Mouse (Mus musculus) kidney, adult 11 months (tissue): ENCODE measurements at regions not wholly inside any gene's neighbourhood (a gene's known extent, or its start where the extent isn't known, plus 50 kb on each side); places are given as distances from the start of the nearest gene placed in this dataset.

Experiments used
- DNase-seq: peaks from one replicate; pipeline ENCODE4 v3.0.0; 2022

DNA sequence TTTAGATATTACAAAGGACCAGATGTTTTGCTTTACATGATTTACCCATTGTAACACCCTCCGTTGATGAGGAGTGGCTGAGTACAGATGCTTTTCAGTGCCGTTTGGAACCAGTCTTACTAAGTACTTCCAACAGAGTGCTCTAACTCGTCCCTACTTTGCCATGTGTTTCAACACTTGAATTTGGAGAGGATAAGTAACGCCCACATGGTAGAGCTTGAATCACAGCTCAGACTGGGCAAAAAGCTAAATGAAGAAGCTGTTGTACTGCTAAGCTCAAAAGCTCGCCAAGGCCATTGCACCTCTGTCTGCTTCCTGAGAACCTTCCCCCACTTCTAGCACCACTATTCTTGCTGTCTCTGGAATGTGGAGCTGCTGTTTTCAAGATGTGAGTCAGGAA is 471.1 kb downstream of the Nfib start:
- no peak for DNase-seq

DNA sequence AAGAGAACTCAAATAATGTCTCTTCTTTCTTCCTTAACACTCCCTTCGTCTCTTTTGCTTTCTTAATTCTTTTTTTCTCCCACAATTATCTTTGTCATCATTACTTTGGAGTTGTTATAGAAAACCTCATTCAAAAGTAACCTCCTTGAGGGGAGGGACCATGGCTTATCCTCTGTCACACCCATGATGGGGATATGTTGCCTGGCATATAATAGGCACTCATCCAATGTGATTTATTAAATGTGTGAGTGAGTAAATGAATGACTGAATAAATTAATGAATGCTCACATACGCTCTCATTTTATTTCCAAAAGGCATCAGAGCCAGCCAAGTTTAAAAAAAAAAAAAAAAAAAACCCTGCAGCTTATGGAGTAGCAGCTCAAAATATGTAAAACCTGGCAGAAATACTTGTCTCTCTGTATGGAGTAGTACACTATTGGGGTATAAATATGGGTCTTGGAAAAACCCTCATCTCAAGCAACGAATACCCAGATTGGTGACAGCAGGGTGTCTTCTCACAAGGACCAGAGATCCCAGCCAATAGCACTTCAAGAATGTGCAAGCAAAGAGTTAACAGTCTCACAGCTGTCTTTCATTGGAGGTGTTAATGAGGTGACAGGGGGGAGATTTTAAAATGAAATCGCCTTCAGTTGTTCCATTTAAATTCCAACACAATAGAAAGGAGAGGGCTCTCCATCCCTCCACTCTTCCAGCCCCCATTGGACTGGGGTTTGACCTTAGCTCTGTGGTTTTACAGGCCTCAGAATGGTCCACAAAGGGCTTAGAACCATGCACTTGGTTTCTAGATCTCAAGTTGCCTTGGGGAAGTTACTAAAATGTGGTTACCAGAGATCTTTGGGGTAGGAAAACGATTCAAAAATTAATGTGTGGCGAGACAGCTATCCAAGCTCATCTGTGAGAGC is 479.1 kb downstream of the Nfib start:
- DNase-seq: no peak

DNA sequence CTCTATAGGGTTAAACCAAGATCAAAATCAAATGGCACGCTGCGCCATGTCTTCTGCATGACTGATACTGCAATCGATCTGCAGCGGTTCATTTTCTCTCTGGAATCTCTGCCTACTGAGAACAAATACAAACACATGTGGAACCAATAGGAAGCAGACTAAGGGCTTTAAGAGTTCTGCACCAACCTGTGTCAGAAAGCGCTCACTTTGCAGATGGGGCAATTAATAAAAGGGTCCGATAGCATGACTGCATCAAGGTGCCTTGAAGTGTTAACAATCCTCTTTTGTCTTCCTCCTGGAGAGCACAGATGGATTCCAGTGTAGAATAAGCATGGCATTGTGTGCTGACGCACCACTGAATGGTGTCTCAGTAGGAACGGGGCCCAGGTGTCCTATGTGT is 484.8 kb downstream of the Nfib start:
- DNase-seq: no peak

DNA sequence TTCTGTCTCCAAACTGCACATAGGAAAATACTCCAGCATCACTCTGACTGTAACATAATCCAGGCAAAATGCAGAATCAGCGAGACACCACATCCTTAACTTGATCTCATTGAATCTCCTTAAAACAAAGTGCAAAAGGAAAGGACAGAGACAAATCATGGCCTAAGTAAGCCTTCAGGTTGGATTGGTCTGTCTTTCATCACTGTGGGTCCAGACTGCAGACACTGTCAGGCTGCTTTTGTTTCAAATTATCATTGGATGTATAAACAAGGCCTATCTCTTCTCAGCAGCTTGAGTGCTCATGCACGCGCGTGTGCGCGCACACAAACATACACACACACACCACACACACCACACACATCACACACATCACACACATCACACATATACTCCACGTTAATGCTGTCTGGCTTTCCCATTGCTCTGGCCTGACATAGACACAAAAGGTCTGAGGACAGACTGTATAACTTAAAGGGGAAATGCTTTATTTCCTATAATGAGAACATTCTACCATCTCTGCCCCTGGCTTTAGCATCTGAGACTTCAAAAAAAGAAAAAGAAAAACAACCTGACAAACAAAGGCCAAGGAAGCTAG is 485.3 kb downstream of the Nfib start:
- no peak for DNase-seq

DNA sequence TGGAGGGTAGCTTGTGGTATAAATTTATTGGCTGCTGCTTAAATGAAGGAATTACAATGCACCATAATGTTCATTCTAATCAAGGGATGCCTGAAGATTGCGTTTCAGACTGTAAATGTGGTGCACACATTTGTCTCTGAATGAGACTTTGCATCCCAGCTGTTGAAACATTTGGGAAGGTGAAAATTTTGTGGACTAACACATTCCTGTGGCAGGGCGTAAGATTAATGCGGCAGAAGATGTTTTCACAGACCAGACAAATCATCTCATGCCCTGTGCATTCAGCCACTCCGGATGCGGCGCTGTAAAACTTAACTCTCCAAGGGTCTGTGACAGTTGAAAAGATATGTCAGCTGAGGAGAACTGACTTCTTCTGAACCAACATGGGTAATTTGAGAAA is 486.9 kb downstream of the Nfib start:
- no peak for DNase-seq

DNA sequence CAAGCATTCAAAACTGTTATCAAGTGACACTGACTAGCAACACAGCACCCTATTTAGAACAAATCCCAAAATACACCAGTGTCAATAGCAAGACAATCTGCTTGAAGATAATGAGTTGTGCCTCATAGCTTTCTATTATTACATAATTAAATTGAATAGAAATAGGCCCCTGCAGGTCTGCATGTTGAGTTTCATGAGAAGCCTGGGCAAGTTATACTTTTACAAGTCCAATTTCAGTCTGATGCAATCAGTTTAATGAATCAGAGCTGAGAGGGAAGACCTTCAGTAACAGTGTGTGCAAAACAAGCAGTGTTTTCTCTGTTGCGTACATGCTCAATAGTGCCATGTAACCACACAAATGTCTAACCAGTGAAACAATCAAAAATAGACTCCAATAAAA is 498.5 kb downstream of the Nfib start:
- no peak for DNase-seq

DNA sequence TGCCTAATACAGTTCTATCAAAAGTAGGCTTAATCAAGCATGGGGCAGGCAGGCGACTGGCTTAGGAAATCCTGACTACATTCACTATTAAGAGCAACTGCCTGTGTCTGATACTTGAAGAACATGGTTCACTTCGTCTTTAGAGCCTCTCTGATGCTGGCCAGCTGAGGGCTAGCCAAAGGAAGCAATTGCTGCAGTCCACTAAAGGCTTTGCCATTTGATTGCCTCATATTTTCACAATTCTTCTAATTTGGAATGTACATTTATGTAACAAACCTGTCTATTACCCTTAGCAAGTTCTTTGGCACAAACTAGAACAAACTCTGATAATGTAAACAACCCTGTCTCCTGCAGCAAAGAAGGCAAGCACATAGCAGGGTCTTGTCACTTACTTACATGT is 505.2 kb downstream of the Nfib start:
- no peak for DNase-seq

DNA sequence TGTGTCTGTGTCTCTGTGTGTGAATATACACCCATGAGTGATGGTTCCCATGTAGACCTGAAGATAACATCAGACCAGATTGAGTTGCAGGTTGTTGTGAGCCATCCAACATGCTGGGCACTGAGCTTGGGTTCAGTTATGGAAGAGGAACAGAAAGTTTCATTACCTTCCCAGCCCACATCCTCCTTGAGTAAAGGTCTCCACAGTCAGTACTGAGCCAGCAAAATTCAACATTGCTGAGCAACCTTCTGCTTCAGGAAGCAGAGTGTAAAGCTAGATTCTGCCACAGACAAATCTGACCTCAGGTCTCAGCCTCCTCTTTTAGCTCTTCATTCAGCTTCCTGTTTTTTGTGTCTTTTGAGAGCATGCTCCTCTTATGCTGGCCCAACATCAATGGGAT is 506.4 kb downstream of the Nfib start:
- DNase-seq: no peak

DNA sequence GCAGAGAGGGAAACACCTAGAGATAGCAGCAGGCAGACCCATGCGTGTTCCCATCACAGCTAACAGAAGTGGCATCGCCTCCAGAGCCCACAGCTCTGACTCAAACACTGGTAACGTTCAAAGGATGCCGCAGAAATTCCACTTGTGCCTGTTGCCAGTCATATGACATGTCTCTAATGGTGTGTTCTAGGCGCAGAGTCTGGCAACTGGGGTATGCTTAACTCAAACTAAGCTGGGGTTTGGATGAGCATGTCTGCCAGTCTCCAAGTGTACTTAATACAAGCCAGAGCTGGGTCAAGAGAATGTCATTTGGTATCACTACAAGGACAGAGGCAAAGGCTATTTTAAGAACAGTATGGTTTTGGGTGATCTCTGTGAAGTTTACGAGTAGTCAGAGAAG is 507.9 kb downstream of the Nfib start:
- no peak for DNase-seq

DNA sequence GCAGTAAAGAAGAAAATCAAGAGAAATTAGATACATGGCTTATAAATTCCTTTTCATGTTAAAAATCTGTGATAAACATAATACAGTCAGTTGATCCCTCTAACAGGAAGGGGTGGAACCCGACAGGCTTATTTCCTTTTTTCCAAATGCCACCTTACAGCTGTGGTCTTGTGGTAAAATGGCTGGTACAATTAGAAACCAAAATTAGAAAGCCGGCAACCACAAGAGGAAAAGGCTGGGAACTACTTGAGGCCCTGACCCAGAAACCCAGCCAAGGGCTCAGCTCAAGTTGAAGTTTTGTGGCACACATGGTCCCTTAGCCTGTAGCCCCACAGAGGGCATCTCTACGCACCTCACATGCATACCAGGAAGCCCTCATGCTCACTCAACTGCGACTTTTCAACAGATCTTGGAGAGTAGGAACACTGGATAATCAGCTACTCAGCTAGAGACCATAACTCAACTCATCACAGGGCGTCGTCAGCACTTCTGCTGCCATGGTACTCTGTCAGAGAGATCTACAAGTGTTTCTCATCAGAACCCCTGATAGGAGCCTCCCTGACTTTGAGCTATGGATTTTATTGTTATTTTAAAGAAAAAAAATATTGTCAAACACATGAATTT is 509.4 kb downstream of the Nfib start:
- DNase-seq: no peak

DNA sequence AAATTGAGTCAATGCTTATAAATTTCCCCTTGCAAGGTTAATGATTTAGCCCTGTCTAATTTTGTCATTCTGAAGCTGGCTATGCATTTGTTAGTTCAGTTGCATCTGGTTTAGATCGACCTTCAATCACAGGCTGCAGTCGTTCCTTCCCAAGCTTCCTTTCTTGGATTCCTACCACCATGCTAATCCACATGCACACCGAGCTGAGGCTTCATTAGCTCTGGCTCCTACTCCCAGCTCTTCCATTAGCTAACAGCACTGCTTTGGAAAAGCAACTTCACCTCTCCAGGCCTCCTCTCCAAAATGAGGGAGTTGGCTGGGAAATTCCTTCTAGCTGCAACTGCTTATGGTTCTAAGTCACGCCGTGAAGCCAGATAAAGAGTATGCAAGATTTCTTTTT is 511.6 kb downstream of the Nfib start:
- DNase-seq: no peak

DNA sequence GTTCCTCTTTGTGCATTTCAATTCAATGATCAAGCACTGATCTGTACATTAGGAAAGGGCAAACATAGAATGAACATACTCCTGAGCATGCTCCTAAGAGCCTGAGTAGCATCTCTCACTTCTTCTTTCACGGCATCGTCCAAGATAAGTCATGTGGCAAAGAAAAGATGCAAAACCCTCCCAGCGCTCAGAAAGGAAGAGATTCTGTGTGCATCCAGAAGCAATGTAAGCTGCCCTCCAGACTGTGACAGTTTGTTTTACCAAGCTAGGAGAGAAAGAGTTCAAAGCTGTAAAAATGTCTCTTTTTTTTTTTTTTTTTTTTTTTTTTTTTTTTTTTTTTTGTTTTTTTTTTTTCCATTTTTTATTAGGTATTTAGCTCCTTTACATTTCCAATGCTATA is 518.7 kb downstream of the Nfib start:
- DNase-seq: no peak

DNA sequence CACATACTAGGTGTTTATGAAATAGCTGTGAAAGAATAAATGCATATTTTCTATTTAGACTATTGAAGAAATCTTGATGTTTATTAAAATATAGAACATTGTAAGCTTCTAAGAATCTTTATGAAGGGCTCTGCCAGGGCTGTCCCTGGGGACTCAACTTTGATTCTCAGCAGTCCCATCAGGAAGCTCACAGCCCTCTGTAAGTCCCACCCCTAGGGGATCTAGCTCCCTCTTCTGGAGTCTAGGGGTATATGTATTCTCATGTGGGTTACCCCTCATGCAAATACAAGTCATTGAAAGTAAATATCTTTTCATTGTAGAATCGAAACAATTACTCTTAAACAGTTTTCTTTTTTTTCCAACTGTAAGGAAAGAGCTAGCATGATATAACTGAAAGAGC is 521.6 kb downstream of the Nfib start:
- no peak for DNase-seq

DNA sequence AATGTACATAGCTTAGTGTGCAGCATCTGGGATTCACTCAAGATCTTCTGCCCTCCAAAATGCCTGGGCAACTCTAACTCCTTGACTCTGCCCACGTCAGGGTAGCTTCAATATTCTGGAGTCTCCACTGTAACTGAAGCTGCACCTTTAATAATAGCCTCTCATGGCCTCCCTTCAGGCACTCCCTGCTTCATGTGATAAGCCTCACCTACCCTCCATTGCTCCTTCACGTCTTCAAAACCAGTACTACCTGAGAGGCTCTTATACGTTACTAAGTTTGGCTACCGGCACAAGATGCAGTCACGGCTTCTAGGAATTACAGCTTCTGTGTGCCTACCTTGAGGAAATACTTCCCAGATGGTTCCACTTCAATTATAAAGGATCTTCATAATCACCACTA is 527.4 kb downstream of the Nfib start:
- DNase-seq: no peak

DNA sequence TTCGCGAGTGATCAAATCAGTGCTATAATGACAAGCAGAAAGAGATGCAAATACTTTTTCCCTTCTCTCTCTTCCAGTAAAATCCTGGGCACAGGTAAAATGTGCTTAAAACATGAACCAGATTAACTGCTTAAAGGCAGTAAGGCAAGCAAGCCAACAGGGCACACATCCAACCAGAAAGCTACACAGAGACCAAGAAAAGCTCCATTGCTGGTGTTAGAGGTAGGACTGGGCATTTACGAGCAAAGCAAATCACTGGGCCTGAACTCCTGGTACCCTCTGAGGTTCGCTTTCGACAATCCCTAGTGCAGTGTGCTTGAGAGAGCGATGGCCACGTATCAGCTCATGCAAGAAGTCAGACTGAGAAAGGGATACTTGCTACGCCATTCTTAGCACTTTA is 528.8 kb downstream of the Nfib start:
- DNase-seq: no peak

DNA sequence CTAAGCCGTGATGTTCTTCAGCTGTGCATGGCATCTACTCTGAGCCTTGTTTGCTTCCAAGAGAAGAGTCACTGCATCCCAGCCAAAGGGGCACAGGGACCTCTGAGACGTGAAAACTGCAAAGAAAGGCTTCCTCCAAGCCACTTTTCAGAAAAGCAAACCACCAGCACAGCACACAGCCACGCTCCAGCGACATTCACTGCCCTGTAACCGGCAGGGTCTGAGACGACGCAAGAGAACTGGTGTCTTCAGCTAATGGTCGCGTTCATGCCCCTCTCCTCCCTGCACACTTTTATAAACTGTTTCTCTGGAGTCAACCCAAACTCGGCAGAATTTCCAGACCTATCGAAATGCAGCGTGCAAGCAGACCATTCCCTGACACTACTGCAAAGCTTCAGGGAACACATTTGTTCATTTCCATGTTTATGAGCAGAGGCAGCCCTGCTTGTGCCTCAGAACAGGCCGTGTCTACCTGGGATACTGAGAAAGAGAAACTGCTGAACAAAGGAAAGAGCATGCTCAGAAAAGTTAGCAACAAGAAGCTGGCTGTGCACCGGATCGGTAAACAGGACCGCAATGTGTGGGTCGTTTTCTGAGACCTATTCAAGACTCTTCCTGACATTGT is 532.0 kb downstream of the Nfib start:
- DNase-seq: no peak

DNA sequence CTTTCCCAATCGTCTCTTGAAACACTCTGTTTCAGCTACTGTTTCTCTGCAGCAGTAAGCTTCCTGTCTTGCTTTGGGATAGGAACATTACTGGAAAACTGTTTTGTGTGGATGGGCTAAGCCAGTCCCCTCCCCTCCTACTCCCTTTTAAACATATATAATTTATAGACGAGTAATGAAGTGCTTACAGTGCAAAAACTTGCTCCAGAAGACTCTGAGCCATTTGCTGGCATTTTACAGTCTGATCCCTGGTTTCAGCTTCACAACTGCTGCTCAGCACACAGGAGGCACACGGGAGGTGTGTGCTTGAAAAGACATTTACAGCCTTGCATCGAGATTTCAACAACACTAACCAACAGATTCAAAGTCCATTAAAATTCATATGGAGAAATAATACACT is 534.6 kb downstream of the Nfib start:
- DNase-seq: no peak

DNA sequence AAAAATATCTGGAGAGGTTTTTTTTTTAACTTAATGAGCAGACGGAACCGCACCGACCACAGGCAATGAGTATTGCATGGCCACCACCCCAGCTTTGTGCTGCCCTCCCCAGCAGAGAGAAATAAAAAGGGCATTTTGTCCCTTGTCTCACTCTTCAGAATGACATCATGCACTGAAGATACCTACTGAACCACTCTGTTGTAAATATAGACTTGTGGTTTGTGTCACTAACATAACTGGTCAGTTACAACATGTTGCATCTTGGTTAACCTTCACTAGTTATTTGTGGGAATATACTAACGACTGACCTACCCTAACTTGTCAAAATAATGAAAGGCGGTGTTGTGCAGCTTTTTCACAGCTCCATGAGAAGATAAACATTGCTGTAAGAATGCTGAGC is 537.5 kb downstream of the Nfib start:
- DNase-seq: no peak

DNA sequence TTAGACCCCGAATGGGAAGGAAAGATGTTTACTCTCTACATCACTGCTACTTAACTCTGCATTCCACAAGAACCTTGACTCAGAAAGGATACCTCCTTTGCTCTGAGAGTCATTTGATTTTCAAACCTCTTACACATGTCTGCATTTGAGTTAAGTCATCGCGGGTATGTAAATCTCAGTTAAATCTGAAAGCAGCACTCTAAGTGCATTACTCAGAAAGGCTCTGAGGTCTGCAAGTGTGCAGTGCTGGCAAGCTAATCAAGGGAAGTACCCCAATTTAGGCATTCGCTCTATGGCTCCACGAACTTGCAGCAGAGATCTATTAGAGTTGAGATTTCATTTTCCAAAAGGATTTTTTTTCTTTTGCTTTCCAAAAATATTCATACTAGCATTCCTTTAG is 538.2 kb downstream of the Nfib start:
- DNase-seq: no peak

DNA sequence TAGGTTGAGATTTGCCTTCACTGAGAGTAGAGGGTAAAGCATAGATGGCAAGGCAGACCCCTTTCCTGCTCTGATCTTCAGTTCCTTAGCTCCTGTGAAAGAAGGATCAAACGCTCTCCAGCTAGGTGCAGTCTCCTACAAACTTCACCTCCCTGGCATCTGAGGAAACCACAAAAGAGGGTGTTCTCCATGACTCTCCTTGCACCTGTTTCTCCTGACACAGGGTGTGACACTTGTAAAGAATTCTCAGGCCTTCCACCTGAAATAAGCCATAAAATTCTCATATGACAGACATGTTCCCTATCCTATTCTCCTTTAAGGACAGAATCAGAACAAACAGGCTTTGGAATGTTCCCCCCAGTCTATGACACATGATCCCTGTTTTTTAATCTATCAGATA is 538.7 kb downstream of the Nfib start:
- no peak for DNase-seq

DNA sequence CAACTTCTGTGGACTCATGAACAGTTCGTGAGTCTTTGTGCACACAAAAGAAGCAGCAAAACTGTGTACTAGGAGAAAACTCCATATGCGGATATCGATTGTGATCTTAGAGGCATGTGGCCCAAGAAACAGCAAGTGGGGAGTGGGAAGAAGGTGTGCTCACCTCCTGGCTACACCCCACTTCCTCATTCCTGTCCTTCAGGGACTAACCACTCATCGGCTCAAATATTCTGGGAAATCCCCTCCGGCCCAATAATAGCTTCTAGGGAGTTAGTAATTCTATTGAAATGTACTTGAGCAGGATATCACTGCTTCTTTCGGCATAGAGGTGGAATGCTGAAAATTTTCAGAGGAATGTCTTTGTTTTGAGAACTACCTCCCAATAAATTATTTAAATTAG is 539.5 kb downstream of the Nfib start:
- no peak for DNase-seq

DNA sequence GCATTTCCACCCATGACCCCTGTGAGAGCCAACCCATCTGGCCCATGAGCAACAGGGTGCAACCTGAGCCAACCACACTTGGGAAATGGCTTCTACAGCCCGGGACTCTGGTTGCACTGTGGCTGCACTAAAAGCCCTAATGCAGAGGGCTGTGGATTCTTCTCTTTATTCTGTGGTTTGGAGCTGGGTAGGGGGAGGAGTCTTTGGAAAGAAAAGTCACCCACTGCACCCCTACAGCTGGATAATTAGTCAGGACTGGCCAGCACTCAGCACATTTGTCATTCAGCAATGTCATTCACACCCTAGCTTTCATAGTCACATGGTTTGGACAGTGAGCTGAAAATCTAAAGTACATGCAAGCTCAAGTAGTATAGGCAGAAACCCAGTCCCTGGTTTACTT is 541.5 kb downstream of the Nfib start:
- DNase-seq: no peak

DNA sequence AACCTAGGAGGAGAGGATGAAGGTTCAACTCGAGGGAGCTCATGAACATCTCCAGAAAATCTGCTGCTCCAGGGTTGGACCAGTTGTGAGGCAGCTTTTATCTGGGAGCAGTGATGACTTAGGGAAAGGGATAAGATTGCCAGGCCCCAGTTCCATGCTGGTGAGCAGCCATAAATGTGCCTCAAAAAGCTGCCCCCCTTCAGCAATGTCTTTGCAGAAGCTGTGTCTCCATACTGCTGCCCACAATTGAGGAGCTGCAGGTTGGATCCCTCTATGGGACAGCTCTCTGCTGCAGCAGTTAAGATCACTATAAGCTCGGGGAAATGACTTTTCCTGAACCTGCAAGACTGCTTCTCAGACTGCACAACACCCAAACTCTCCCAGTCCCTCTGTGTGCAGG is 543.7 kb downstream of the Nfib start:
- no peak for DNase-seq

DNA sequence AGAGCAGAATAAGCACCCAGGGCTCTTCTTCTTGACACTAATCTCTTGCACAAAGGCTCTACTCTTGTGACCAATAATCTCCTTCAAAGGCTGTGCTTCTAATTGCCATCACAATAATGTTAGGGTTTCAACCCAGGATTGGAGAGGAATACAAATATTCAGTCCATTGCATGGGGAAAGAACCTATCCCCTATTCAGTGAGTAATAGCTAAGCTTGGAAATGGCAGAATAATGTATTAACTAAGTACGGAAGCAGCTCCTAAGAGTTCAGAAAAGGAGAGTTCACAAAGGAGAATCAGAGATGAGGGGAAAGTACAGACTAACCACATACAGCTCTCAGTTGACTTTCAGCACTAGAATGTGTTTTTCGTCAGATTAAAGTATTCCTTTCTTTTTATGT is 544.3 kb downstream of the Nfib start:
- DNase-seq: no peak
